Mouse (Mus musculus): ENCODE results near the gene Zkscan14. TPM values are rescaled to one million over a fixed set of nuclear protein-coding genes. Genes with fewer than 3 reads are reported as not detected.

The Zkscan14 gene
- polyA plus RNA-seq, 1 experiment from 2014 or later, result 8.5 TPM

DNA sequence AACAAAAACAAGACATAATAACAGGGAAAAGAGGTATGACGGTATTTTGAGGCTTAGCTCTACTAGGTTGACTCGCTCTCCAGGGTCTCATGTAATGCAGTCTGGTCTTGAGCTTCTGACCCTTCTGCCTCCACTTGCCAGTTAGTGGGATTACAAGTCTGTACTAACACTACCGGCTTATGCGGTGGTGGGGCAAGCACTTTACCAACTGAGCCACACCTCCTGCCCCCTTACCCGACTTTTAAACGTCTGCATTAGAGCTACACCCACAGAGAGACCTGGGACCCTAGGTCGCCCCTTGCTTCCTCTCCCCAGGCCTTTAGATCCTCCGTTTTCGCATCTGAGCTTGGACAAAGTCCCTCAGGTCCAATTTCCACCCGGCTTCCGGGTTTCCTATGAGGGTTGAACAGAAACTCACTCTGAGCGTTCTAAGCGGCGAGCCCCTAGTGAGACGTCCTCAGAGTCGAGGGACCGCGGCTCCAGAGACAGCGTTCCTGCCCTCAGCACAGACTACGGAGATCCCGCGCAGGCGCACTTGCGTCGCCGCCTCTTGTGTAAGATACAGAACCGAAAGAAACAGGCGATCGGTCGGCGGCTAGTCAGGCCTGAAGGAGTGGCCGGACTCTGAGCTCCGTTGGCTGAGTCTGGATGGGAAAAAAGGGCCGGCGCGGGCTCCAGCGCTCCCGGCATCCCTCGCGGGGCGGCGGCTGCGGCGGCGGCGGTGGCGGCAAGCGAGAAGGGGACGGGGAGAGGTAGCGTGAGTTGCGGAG, 34.9 kb downstream of the Zkscan14 start, which contains the start of the genes Ptcd1 and Cpsf4:
TSS of gene Ptcd1 (minus strand) at position 573 of the 770 bp plus-strand sequence.
TSS of gene Cpsf4 (plus strand) at position 678 of the 770 bp plus-strand sequence.
- no peaks in the 10 kb centered on the region; the same call in 1 of the 2 replicates for H3K36me3 ChIP-seq (replicated peaks; ENCODE audit: control insufficient read depth, insufficient read depth, low read depth, low read length)
- peak; percentile 100 for DNase-seq (ENCODE audit: low spot score)
- H3K4me3 ChIP-seq (ENCODE audit: low read depth, low read length), result peak within 1 kb of the TSS; percentile 95
- H3K9ac ChIP-seq (replicated peaks; ENCODE audit: low read length), result peak within 1 kb of the TSS; percentile 97
- H3K27ac ChIP-seq (replicated peaks; ENCODE audit: low read depth, low read length), result peak within 1 kb of the TSS; percentile 71
- peak within 1 kb of the TSS; percentile 69 for H3K4me2 ChIP-seq (ENCODE audit: low read depth, low read length)
- H3K4me1 ChIP-seq (ENCODE audit: control insufficient read depth, insufficient read depth, low read length), result no peaks in the 10 kb centered on the region
- H3K27me3 ChIP-seq (ENCODE audit: control insufficient read depth, insufficient read depth, low read length), result no peaks in the 10 kb centered on the region
- no peaks in the 10 kb centered on the region for H3K9me3 ChIP-seq (replicated peaks; ENCODE audit: control insufficient read depth, low read length)
- ATAC-seq (replicated peaks; ENCODE audit: insufficient number of reproducible peaks, low FRiP score, low TSS enrichment, low read depth), result peak; percentile 96
- WGBS, result under 1% methylated on average over 49 of the region's 51 CpGs

DNA sequence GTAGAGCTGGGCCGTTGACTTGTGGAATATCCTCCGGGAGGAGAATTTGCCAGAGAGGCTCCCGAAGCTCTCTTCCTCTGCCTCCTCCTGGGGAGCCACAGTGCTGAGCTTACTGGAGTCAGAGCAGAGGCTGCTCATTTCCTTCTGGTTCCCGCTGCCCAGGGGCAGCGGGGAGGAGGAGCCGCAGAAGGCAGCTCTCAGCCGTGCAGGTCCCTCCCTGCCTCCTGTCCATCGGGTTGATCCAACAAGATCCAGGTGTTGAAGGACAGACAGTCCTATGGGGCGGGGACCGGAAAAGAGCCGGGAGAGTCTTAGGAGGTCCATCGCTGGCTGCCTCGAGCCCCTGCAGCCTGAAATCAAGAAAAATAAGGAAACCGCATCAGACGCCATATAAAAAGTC, 36.5 kb downstream of the Zkscan14 start:
- no peak overlapping the region for H3K27ac ChIP-seq (replicated peaks; ENCODE audit: low read depth, low read length)
- 83% methylated on average over 15 of the region's 15 CpGs for WGBS
- no peaks in the 10 kb centered on the region; the same call in 1 of the 2 replicates for H3K36me3 ChIP-seq (replicated peaks; ENCODE audit: control insufficient read depth, insufficient read depth, low read depth, low read length)
- ATAC-seq (replicated peaks; ENCODE audit: insufficient number of reproducible peaks, low FRiP score, low TSS enrichment, low read depth) (no peak), DNase-seq (ENCODE audit: low spot score) (no peak)
- no peaks in the 10 kb centered on the region for H3K9me3 ChIP-seq (replicated peaks; ENCODE audit: control insufficient read depth, low read length)
- no peak overlapping the region for H3K4me2 ChIP-seq (ENCODE audit: low read depth, low read length)
- H3K27me3 ChIP-seq (ENCODE audit: control insufficient read depth, insufficient read depth, low read length), result no peaks in the 10 kb centered on the region
- no peak overlapping the region for H3K4me3 ChIP-seq (ENCODE audit: low read depth, low read length)
- no peaks in the 10 kb centered on the region for H3K4me1 ChIP-seq (ENCODE audit: control insufficient read depth, insufficient read depth, low read length)
- no peak overlapping the region for H3K9ac ChIP-seq (replicated peaks; ENCODE audit: low read length)

DNA sequence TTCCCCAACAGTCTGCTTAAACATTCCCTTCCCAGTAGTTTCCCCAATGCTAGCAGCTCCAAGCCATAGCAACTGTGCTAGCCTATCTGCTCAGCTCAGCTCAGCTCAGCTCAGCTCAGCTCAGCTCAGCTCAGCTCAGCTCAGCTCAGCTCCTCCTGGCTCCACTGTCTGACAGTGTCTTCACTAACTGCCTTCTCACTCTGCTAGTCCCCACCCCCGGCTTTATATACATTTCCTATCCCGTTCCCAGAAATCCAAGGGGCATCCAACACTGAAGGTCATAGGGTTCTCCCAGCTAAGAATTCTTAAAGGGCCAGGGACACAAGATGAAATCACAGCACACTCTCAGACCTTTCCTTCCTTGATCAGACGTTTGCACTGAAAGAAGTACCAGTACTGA, 37.0 kb downstream of the Zkscan14 start:
- no peak overlapping the region for H3K4me2 ChIP-seq (ENCODE audit: low read depth, low read length)
- no peak for ATAC-seq (replicated peaks; ENCODE audit: insufficient number of reproducible peaks, low FRiP score, low TSS enrichment, low read depth)
- WGBS, result 77% methylated on average over 3 of the region's 3 CpGs
- no peak for DNase-seq (ENCODE audit: low spot score)
- no peaks in the 10 kb centered on the region for H3K4me1 ChIP-seq (ENCODE audit: control insufficient read depth, insufficient read depth, low read length)
- no peaks in the 10 kb centered on the region for H3K9me3 ChIP-seq (replicated peaks; ENCODE audit: control insufficient read depth, low read length)
- H3K4me3 ChIP-seq (ENCODE audit: low read depth, low read length), result no peak overlapping the region
- H3K36me3 ChIP-seq (replicated peaks; ENCODE audit: control insufficient read depth, insufficient read depth, low read depth, low read length), result no peaks in the 10 kb centered on the region; the same call in 1 of the 2 replicates
- no peaks in the 10 kb centered on the region for H3K27me3 ChIP-seq (ENCODE audit: control insufficient read depth, insufficient read depth, low read length)
- H3K27ac ChIP-seq (replicated peaks; ENCODE audit: low read depth, low read length), result no peak overlapping the region
- H3K9ac ChIP-seq (replicated peaks; ENCODE audit: low read length), result no peak overlapping the region

DNA sequence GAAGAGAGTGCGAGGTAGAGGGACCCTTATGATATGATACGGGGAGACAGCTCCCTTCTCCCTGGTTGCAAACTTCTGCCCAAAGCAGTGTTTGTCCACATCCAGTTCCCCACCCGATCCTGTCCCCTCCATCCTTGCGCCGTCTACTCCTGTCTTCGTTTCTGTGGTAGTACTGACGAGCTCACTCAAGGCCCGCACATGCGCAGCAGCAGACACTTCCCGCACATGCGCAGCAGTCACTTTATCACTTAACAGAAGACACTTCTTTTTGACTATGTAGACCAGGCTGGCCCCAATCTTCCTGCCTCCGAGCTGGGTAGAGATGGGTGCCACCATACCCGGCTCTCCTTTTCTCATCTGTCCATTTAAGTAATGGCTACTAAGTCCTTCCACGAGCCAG, 40.3 kb downstream of the Zkscan14 start:
- Histone ChIP-seq H3K27ac (replicated peaks; ENCODE audit: low read depth, low read length) (no peak overlapping the region), H3K27me3 (ENCODE audit: control insufficient read depth, insufficient read depth, low read length) (no peaks in the 10 kb centered on the region), H3K4me1 (ENCODE audit: control insufficient read depth, insufficient read depth, low read length) (no peaks in the 10 kb centered on the region), H3K4me3 (ENCODE audit: low read depth, low read length) (no peak overlapping the region), H3K4me2 (ENCODE audit: low read depth, low read length) (no peak overlapping the region), H3K9me3 (replicated peaks; ENCODE audit: control insufficient read depth, low read length) (no peaks in the 10 kb centered on the region), H3K9ac (replicated peaks; ENCODE audit: low read length) (no peak overlapping the region), H3K36me3 (replicated peaks; ENCODE audit: control insufficient read depth, insufficient read depth, low read depth, low read length) (peaks cover 4% of the 10 kb centered on the region; the same call in 1 of the 2 replicates)
- 94% methylated on average over 14 of the region's 14 CpGs for WGBS
- DNase-seq (ENCODE audit: low spot score) (no peak), ATAC-seq (replicated peaks; ENCODE audit: insufficient number of reproducible peaks, low FRiP score, low TSS enrichment, low read depth) (no peak)

DNA sequence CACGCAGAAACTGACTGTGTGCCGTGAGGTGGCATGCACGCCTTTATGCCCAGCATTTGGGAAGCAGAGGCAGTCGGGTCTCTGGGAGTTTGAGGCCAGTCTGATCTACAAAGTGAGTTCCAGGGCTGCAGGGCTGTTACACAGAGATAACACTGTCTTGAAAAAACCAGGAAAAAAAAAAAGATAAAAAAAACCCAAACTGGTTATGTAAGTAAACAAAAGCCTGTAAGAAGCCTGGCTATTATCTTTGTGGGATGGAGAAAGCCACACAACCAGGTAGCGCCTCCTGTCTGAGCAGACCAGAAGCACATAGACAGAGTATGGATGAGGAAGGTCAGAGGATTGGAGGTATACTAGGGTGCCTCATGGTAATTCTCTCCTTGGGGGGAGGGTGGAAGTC, 49.0 kb downstream of the Zkscan14 start:
- Histone ChIP-seq H3K27me3 (ENCODE audit: control insufficient read depth, insufficient read depth, low read length) (no peaks in the 10 kb centered on the region), H3K9ac (replicated peaks; ENCODE audit: low read length) (no peak overlapping the region), H3K4me1 (ENCODE audit: control insufficient read depth, insufficient read depth, low read length) (no peaks in the 10 kb centered on the region), H3K36me3 (replicated peaks; ENCODE audit: control insufficient read depth, insufficient read depth, low read depth, low read length) (peaks cover 10% of the 10 kb centered on the region), H3K4me3 (ENCODE audit: low read depth, low read length) (no peak overlapping the region), H3K9me3 (replicated peaks; ENCODE audit: control insufficient read depth, low read length) (no peaks in the 10 kb centered on the region), H3K27ac (replicated peaks; ENCODE audit: low read depth, low read length) (no peak overlapping the region), H3K4me2 (ENCODE audit: low read depth, low read length) (no peak overlapping the region)
- ATAC-seq (replicated peaks; ENCODE audit: insufficient number of reproducible peaks, low FRiP score, low TSS enrichment, low read depth) (no peak), DNase-seq (ENCODE audit: low spot score) (no peak)
- WGBS, result 93% methylated on average over 5 of the region's 5 CpGs

DNA sequence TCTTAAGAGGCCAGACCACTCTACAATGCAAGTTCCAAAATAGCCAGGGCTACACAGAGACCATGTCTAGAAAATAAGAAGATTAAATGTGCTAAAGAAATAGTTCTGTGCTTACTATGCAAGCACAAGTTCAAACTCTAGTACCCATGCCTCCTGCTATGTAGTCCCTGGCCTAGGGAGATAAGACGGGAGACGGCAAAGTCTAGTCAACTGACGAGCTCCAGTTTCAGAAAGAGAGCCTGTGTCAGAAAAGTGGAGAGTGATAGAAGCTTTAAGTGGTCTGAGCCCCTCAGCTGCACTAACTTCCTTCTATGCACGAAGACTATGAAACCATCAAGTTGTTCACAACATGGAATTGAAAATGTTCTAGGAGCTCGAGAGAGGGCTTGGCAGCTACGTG, 52.4 kb downstream of the Zkscan14 start:
- Histone ChIP-seq H3K27me3 (ENCODE audit: control insufficient read depth, insufficient read depth, low read length) (no peaks in the 10 kb centered on the region), H3K9ac (replicated peaks; ENCODE audit: low read length) (no peak overlapping the region), H3K4me2 (ENCODE audit: low read depth, low read length) (no peak overlapping the region), H3K9me3 (replicated peaks; ENCODE audit: control insufficient read depth, low read length) (no peaks in the 10 kb centered on the region), H3K4me1 (ENCODE audit: control insufficient read depth, insufficient read depth, low read length) (no peaks in the 10 kb centered on the region), H3K27ac (replicated peaks; ENCODE audit: low read depth, low read length) (no peak overlapping the region), H3K36me3 (replicated peaks; ENCODE audit: control insufficient read depth, insufficient read depth, low read depth, low read length) (peaks cover 10% of the 10 kb centered on the region), H3K4me3 (ENCODE audit: low read depth, low read length) (no peak overlapping the region)
- no peak for DNase-seq (ENCODE audit: low spot score)
- ATAC-seq (replicated peaks; ENCODE audit: insufficient number of reproducible peaks, low FRiP score, low TSS enrichment, low read depth), result no peak
- 88% methylated on average over 6 of the region's 6 CpGs for WGBS

DNA sequence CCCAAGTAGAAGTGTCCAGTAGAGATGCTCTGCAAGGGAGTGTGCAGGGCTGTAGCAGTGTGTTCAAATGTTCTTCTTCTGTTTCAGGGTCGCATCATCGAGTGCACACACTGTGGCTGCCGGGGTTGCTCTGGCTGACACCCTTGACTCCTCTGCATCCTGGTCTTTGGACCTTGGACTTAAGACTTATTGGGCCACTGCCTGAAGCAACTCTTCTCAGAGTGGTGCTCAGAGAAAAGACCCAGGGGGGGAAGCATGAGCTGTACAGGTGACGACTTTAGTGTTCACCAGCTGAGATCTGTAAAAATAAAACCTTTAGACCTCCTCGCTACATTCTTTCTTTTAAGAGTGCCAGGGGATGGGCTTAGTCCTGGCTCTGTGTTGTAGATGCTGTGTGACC, 53.9 kb downstream of the Zkscan14 start:
- peaks cover 10% of the 10 kb centered on the region for H3K36me3 ChIP-seq (replicated peaks; ENCODE audit: control insufficient read depth, insufficient read depth, low read depth, low read length)
- 93% methylated on average over 5 of the region's 5 CpGs for WGBS
- no peaks in the 10 kb centered on the region for H3K4me1 ChIP-seq (ENCODE audit: control insufficient read depth, insufficient read depth, low read length)
- no peak overlapping the region for H3K4me3 ChIP-seq (ENCODE audit: low read depth, low read length)
- no peaks in the 10 kb centered on the region for H3K27me3 ChIP-seq (ENCODE audit: control insufficient read depth, insufficient read depth, low read length)
- H3K9ac ChIP-seq (replicated peaks; ENCODE audit: low read length), result no peak overlapping the region
- no peaks in the 10 kb centered on the region for H3K9me3 ChIP-seq (replicated peaks; ENCODE audit: control insufficient read depth, low read length)
- ATAC-seq (replicated peaks; ENCODE audit: insufficient number of reproducible peaks, low FRiP score, low TSS enrichment, low read depth) (no peak), DNase-seq (ENCODE audit: low spot score) (no peak)
- no peak overlapping the region for H3K4me2 ChIP-seq (ENCODE audit: low read depth, low read length)
- H3K27ac ChIP-seq (replicated peaks; ENCODE audit: low read depth, low read length), result no peak overlapping the region
